Mouse (Mus musculus): ENCODE measurements at regions not wholly inside any gene's neighbourhood (a gene's known extent, or its start where the extent isn't known, plus 50 kb on each side); places are given as distances from the start of the nearest gene placed in this dataset.

DNA sequence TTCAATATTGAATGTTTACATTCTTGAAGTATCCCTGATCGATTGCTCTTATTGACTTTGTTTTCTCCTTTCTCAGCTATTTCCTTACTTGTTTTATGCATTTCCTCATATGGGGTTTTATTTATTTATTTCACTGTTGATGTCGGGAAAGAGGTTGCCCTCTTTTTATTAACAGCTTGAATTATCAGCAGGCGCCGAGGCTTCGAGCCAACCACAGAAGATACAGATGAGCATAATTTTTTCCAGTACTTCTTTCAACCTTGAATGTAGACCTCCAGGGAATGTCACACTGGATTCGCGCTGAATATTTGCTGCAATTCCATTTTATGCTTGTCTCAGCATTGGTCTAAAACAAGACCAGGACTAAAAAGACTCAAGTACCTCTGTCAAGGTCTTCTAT, 183.4 kb upstream of the Cntn6 start:
- no peak for DNase-seq

DNA sequence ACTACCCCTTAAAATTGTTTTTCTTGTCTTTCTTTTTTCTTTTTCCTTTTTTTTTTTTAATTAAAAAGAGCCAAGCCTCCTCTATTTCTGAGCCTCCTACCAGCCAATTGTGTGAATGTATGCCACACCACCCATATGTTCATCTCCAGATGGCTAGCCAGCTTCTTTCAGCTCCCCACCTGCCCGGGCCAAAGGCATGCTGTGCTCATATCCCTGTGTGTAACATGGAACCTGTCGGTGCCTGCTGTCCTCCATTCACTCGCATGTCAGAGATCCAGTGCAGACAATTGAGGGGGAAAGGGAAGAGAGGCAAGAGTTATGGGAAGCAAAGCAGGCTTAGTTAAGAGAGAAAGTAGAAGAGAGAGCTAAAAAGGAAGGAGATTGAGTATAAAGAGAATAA, 179.6 kb upstream of the Cntn6 start:
- DNase-seq = peak; percentile 3

DNA sequence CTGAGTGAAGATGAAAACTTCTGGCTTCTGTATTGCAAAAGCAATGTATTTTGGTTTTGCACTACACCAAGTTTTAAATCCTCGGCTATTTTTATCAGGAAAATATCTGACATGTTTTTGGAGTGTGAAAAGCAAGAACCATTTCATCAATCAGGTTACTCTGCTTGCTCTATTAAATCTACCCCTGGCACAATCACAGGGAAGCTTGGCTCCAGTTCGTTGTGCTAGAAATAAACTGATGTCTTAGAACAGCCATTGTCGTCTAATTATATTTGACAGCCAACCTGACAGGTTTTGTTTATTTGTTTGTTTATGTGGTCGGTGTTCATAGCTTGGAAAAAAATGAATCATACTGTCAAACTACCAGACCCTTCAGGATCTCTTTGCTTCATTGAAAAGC, 174.1 kb upstream of the Cntn6 start:
- DNase-seq = no peak

DNA sequence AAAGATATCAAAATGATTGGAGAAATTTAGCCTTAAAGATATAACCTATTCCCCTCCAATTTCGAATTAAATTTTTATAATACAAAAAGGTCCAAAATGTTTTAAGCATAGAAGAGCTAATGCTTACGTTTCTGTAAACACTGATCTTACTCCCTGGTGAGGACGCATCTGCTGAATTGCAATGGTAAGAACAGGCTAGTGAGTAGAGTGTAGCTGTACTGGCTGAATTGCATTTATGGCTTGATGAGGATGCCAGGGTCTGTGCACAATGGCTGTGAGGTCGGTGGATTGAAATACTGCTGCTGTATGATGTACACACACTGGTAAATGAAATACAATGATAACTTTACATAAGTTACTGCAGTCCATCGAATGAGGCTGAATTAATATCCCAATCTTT, 170.4 kb upstream of the Cntn6 start:
- no peak for DNase-seq

DNA sequence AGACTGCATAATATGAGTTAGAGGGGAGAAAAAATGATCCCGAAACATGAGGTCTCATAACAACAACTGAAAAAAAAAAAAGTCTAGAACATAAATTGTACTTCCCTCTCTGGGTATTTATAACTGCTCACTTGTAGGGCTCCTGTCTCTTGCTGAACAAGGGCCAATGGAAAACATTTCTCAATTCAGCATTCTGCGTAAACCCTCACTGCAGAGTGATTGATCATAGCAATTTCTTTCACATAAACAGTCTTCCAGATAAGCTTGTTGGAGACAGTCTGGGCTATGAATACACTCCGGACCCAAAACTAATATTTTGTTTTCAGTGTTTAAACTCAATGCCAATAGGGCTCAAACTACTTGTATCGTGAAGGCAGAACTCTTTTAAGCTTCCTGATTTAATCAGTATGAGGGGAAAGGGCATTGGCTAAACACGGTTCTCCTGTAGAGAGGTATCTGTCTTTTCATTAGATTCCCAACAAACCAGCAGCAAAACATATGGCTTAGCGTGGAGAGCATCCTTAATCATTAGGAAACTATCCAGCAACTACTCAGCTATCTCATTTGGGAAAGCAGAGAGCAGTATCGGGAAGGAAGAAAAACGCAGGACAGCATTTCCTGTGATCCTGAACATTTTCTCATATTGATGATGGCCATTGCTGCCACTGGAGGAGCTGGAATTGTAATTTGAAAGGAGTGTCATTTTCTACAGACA, 153.3 kb upstream of the Cntn6 start:
- no peak for DNase-seq

DNA sequence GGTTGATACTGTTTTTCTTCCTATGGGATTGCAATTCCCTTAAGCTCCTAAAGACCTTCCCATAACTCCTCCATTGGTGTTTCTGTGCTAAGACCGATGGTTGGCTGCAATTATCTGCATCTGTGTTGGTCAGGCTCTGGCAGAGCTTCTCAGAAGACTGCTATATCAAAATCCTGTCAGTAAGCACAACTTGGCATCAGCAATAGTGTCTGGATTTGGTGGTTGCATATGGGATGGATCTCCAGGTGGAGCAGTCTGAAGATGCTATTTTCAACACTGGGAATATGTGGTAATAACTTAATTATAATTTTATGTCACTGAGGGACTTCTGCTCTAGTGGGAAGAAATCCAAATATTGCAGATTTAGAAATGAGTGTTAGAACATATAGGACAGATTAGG, 148.6 kb upstream of the Cntn6 start:
- DNase-seq = no peak

Measured in adrenal gland, postnatal 25 days (tissue).